Mouse (Mus musculus) intestine, embryonic 16.5 days (tissue): ENCODE data around the gene Tbx10. TPM values are rescaled to one million over a fixed set of nuclear protein-coding genes. Genes with fewer than 3 reads are reported as not detected.
A peak's percentile ranks its signal among the peaks of the same experiment; 100 is the strongest.
"Not testable (repeated sequence)": the region's sequence is repeated elsewhere in the genome, so short reads cannot be mapped to it uniquely, and the experiment has no call there.

Experiments
- ATAC-seq: fragments of 200-750 bp; cut with Nextera tagmentation; 2 replicates; pipeline ENCODE4 v1.8.0; 2017; ENCODE audit warnings: moderate TSS enrichment, moderate library complexity
- H3K27ac ChIP-seq: fragments of 300-500 bp; sonication (generic); 2 replicates; pipeline ENCODE4 v1.5.1; 2014; ENCODE audit warnings: mild to moderate bottlenecking, low read length
- H3K27me3 ChIP-seq: fragments of 300-500 bp; sonication (generic); replicated peaks from 2 replicates; pipeline ENCODE4 v1.6.1; 2014; ENCODE audit warnings: low read length, control low read depth, mixed read lengths; ENCODE audit not compliant: control insufficient read depth, insufficient read depth
- H3K36me3 ChIP-seq: fragments of 300-500 bp; sonication (generic); 2 replicates; pipeline ENCODE4 v1.6.1; 2014; ENCODE audit warnings: low read length, control low read depth; ENCODE audit not compliant: control insufficient read depth, insufficient read depth
- H3K4me1 ChIP-seq: fragments of 300-500 bp; sonication (generic); 2 replicates; pipeline ENCODE4 v1.6.1; 2014; ENCODE audit warnings: low read length, control low read depth, mixed read lengths; ENCODE audit not compliant: control insufficient read depth, insufficient read depth
- H3K4me2 ChIP-seq: fragments of 300-500 bp; sonication (generic); 2 replicates; pipeline ENCODE4 v1.6.1; 2014; ENCODE audit warnings: low read depth, low read length, control low read depth
- H3K4me3 ChIP-seq: fragments of 300-500 bp; sonication (generic); 2 replicates; pipeline ENCODE4 v1.5.1; 2014; ENCODE audit warnings: mild to moderate bottlenecking, low read length
- H3K9ac ChIP-seq: fragments of 300-500 bp; sonication (generic); 2 replicates; pipeline ENCODE4 v1.6.1; 2014; ENCODE audit warnings: low read depth, low read length
- H3K9me3 ChIP-seq: fragments of 300-500 bp; sonication (generic); 2 replicates; pipeline ENCODE4 v1.6.1; 2016; ENCODE audit warnings: low read length, control low read depth; ENCODE audit not compliant: control insufficient read depth
- WGBS: fragments of 180-500 bp; shearing (Covaris S2); extraction: QIAGEN DNeasy Blood & Tissue Kit; methylation state at CpG from one replicate; pipeline ENCODE4 v1.1.7; 2014; 5-methylcytosine and 5-hydroxymethylcytosine counted together
- polyA plus RNA-seq: library from polyadenylated mRNA; unstranded; fragments of >200 nt; fragmentation: Nextera tagmentation; extraction: Ambion mirVana; gene quantifications from 2 replicates; pipeline ENCODE4 v1.2.1, GENCODE M21; 2015

The Tbx10 gene
- polyA plus RNA-seq, 1 experiment from 2014 or later, result 0.73 TPM

- Histone ChIP-seq H3K4me3 (no peak overlapping the region), H3K36me3 (no peaks in the 10 kb centered on the region), H3K27ac (no peak overlapping the region), H3K27me3 (no peaks in the 10 kb centered on the region), H3K4me2 (no peak overlapping the region), H3K9me3 (0 out of 2 replicates have a peak, but pooled peaks cover 3% of the 10 kb centered on the region), H3K4me1 (peaks cover 12% of the 10 kb centered on the region; the same call in 1 of the 2 replicates), H3K9ac (no peak overlapping the region)
- ATAC-seq, result no peak
- 68% methylated on average over 7 of the region's 7 CpGs for WGBS
Measured at GRCm38 (mm10) chr19:4023185-4023584, 30.6 kb downstream of the Tbx10 start.

GRCm38 (mm10) chr19:4027576-4027975 lies 35.0 kb downstream of the Tbx10 start:
- no peak for ATAC-seq
- Histone ChIP-seq H3K4me3 (no peak overlapping the region), H3K27me3 (no peaks in the 10 kb centered on the region)

GRCm38 (mm10) chr19:4032668-4033067 lies 40.1 kb downstream of the Tbx10 start:
- Histone ChIP-seq H3K4me2 (no peak overlapping the region), H3K4me1 (peaks cover 12% of the 10 kb centered on the region; the same call in 1 of the 2 replicates), H3K4me3 (no peak overlapping the region), H3K27me3 (no peaks in the 10 kb centered on the region), H3K9ac (no peak overlapping the region), H3K36me3 (0 out of 2 replicates have a peak, but pooled peaks cover 2% of the 10 kb centered on the region), H3K27ac (peak overlapping the region; percentile 51; the same call in 1 of the 2 replicates), H3K9me3 (no peaks in the 10 kb centered on the region)
- WGBS, result 55% methylated on average over 7 of the region's 7 CpGs
- ATAC-seq, result no peak

More at GRCm38 (mm10) chr19:4027576-4027975, 35.0 kb downstream of the Tbx10 start:
- H3K4me1 ChIP-seq, result no peaks in the 10 kb centered on the region
- 0 out of 2 replicates have a peak, but pooled peaks cover 3% of the 10 kb centered on the region for H3K9me3 ChIP-seq
- H3K4me2 ChIP-seq, result no peak overlapping the region
- no peak overlapping the region for H3K9ac ChIP-seq
- H3K36me3 ChIP-seq, result no peaks in the 10 kb centered on the region
- H3K27ac ChIP-seq, result no peak overlapping the region

- no peak overlapping the region for H3K4me3 ChIP-seq
- no peaks in the 10 kb centered on the region for H3K27me3 ChIP-seq
- H3K9me3 ChIP-seq, result no peaks in the 10 kb centered on the region
- peak overlapping the region; percentile 81 for H3K27ac ChIP-seq
- H3K4me2 ChIP-seq, result 0 out of 2 replicates have a peak overlapping the region, but pooled peaks have one; percentile 6
- H3K9ac ChIP-seq, result no peak overlapping the region
- WGBS, result 66% methylated on average over 3 of the region's 3 CpGs
- 0 out of 2 replicates have a peak, but pooled peaks cover 2% of the 10 kb centered on the region for H3K36me3 ChIP-seq
- ATAC-seq, result peak; percentile 52
- peaks cover 15% of the 10 kb centered on the region for H3K4me1 ChIP-seq
Measured at GRCm38 (mm10) chr19:4033298-4033697, 40.7 kb downstream of the Tbx10 start.

- Histone ChIP-seq H3K9me3 (no peaks in the 10 kb centered on the region), H3K27ac (peak overlapping the region; percentile 81), H3K4me1 (peaks cover 16% of the 10 kb centered on the region), H3K4me3 (no peak overlapping the region), H3K4me2 (0 out of 2 replicates have a peak overlapping the region, but pooled peaks have one; percentile 6), H3K9ac (0 out of 2 replicates have a peak overlapping the region, but pooled peaks have one; percentile 21), H3K27me3 (no peaks in the 10 kb centered on the region), H3K36me3 (0 out of 2 replicates have a peak, but pooled peaks cover 2% of the 10 kb centered on the region)
- ATAC-seq, result 0 out of 2 replicates have a peak, but pooled peaks have one; percentile 27
- WGBS, result 46% methylated on average over 5 of the region's 5 CpGs
Measured at GRCm38 (mm10) chr19:4033742-4034141, 41.2 kb downstream of the Tbx10 start.

- WGBS, result 66% methylated on average over 12 of the region's 12 CpGs
Measured at GRCm38 (mm10) chr19:4036327-4037045, 43.9 kb downstream of the Tbx10 start.

GRCm38 (mm10) chr19:4037154-4037787 lies 44.7 kb downstream of the Tbx10 start:
- Histone ChIP-seq H3K4me2 (peak overlapping the region; percentile 80), H3K4me3 (peak overlapping the region; percentile 72), H3K4me1 (peaks cover 16% of the 10 kb centered on the region), H3K27ac (peak overlapping the region; percentile 84), H3K9ac (peak overlapping the region; percentile 86)
- H3K9me3 ChIP-seq, H3K36me3 ChIP-seq, H3K27me3 ChIP-seq: not testable (repeated sequence)
- 25% methylated on average over 7 of the region's 8 CpGs for WGBS
- peak; percentile 5; the same call in 1 of the 2 replicates for ATAC-seq

More at GRCm38 (mm10) chr19:4036327-4037045, 43.9 kb downstream of the Tbx10 start:
- peak overlapping the region; percentile 7 for H3K27ac ChIP-seq
- peak overlapping the region; percentile 30 for H3K4me3 ChIP-seq
- no peaks in the 10 kb centered on the region for H3K9me3 ChIP-seq
- peaks cover 16% of the 10 kb centered on the region for H3K4me1 ChIP-seq
- H3K4me2 ChIP-seq, result peak overlapping the region; percentile 46
- peak overlapping the region; percentile 58 for H3K9ac ChIP-seq
- 0 out of 2 replicates have a peak, but pooled peaks cover 2% of the 10 kb centered on the region for H3K36me3 ChIP-seq
- H3K27me3 ChIP-seq, result no peaks in the 10 kb centered on the region
- ATAC-seq, result peak; percentile 72

- peak; percentile 78 for ATAC-seq
- Histone ChIP-seq H3K9ac (peak within 1 kb of the TSS; percentile 86), H3K4me3 (peak within 1 kb of the TSS; percentile 72), H3K4me1 (peaks cover 16% of the 10 kb centered on the region), H3K36me3 (0 out of 2 replicates have a peak, but pooled peaks cover 2% of the 10 kb centered on the region), H3K27me3 (no peaks in the 10 kb centered on the region), H3K27ac (peak within 1 kb of the TSS; percentile 84), H3K4me2 (peak within 1 kb of the TSS; percentile 80), H3K9me3 (no peaks in the 10 kb centered on the region)
- under 1% methylated on average over 26 of the region's 26 CpGs for WGBS
Measured at GRCm38 (mm10) chr19:4037788-4038232, 45.3 kb downstream of the Tbx10 start, which contains the start of gene Gstp1. Gene Gstp1, minus strand, starts transcription at chr19:4037985.

- 93% methylated on average over 5 of the region's 5 CpGs for WGBS
- not testable (repeated sequence) for H3K27me3 ChIP-seq, H3K4me3 ChIP-seq, H3K27ac ChIP-seq, H3K9me3 ChIP-seq, ATAC-seq, H3K9ac ChIP-seq, H3K36me3 ChIP-seq, H3K4me2 ChIP-seq
- H3K4me1 ChIP-seq, result peaks cover 13% of the 10 kb centered on the region
Measured at GRCm38 (mm10) chr19:4040941-4041340, 48.4 kb downstream of the Tbx10 start.
